Mouse (Mus musculus): Measurements from ENCODE around the gene Hist1h2bp. TPM values are rescaled to one million over a fixed set of nuclear protein-coding genes. Genes with fewer than 3 reads are reported as not detected.
"Not testable (repeated sequence)": the region's sequence is repeated elsewhere in the genome, so short reads cannot be mapped to it uniquely, and the experiment has no call there.

Hist1h2bp gene
- total RNA-seq, 2 experiments from 2014 or later = 5.4 to 5.7 TPM

GRCm38 (mm10) chr13:21830344-21830743 lies 43.1 kb downstream of the Hist1h2bp start:
- intact Hi-C loops (cut with DNase I) = loop anchor here (10.0 kb wide), 1 partner anchor 46 kb away; the partner anchor contains the start of genes Hist1h1b, Hist1h2an, Hist1h2bp and Hist1h3i
- DNase-seq = no peak

- intact Hi-C loops (cut with DNase I) = loop anchor here (10.0 kb wide), 1 partner anchor 47 kb away; the partner anchor contains the start of genes Hist1h1b, Hist1h2an, Hist1h2bp and Hist1h3i
- DNase-seq = peak in 1 of 2 experiments; percentile 44
These were observed 44.4 kb downstream of the Hist1h2bp start, which contains the start of gene Hist1h4n for GRCm38 (mm10) chr13:21831418-21832394. Hist1h4n (minus strand) TSS chr13:21832196.

GRCm38 (mm10) chr13:21833461-21833860 lies 46.2 kb downstream of the Hist1h2bp start, which contains the start of the genes Hist1h2ap and Hist1h2br:
Hist1h2ap (minus strand) TSS chr13:21833507.
Hist1h2br (plus strand) TSS chr13:21833743.
- intact Hi-C loops (cut with DNase I) = loop anchor here (10.0 kb wide), 1 partner anchor 49 kb away; the partner anchor contains the start of genes Hist1h1b, Hist1h2an, Hist1h2bp and Hist1h3i
- DNase-seq = not testable (repeated sequence)

Small RNA genes within 50 kb of the gene (microRNA-seq; reads per million reads assigned to microRNA genes)
- gene Gm19658 (ENCODE audit: borderline number of aligned reads in 2 of 2) (0 reads per million in 2 experiments), gene Gm44346 (ENCODE audit: borderline number of aligned reads in 2 of 2) (0 reads per million in 2 experiments), gene Gm44454 (ENCODE audit: borderline number of aligned reads in 2 of 2) (0 reads per million in 2 experiments), gene Gm44466 (ENCODE audit: borderline number of aligned reads in 2 of 2) (0 reads per million in 2 experiments)

Other genes with a start within 250 kb of the Hist1h2bp start
- not detected for gene Olfr1366, start 244.7 kb upstream of the Hist1h2bp start, total RNA-seq (2021)
- gene Olfr1535, start 227.6 kb upstream of the Hist1h2bp start, total RNA-seq (2021) = not detected
- gene Olfr1364, start 205.7 kb upstream of the Hist1h2bp start, total RNA-seq (2021) = not detected
- gene Olfr1362, start 173.4 kb upstream of the Hist1h2bp start, total RNA-seq (2021) = not detected
- gene Olfr11, start 144.9 kb upstream of the Hist1h2bp start, total RNA-seq (2021) = not detected
- not detected for gene Olfr1361, start 124.1 kb upstream of the Hist1h2bp start, total RNA-seq (2021)
- gene Olfr1360, start 110.1 kb upstream of the Hist1h2bp start, total RNA-seq (2021) = not detected
- not detected for gene Olfr1359, start 89.3 kb upstream of the Hist1h2bp start, total RNA-seq (2021)
- gene Hist1h2bl, start 71.3 kb upstream of the Hist1h2bp start, total RNA-seq (2021) = 10 to 100 TPM; 18.0 to 27.4 TPM
- gene Hist1h2ai, start 71.0 kb upstream of the Hist1h2bp start, total RNA-seq (2021) = 10 to 100 TPM; 28.5 to 39.8 TPM
- gene Hist1h3h, start 69.8 kb upstream of the Hist1h2bp start, total RNA-seq (2021) = 10 to 100 TPM; 22.0 to 36.5 TPM
- 1 to 10 TPM; 4.9 to 5.1 TPM for gene Hist1h2bm, start 65.4 kb upstream of the Hist1h2bp start, total RNA-seq (2021)
- gene Hist1h4j, start 52.4 kb upstream of the Hist1h2bp start, total RNA-seq (2021) = 1 to 10 TPM; 3.6 to 4.6 TPM
- 10 to 100 TPM; 52.5 to 54.1 TPM for gene Hist1h4k, start 37.0 kb upstream of the Hist1h2bp start, total RNA-seq (2021)
- 1 to 10 TPM; 9.0 to 9.3 TPM for gene Hist1h2ak, start 33.6 kb upstream of the Hist1h2bp start, total RNA-seq (2021)
- gene Hist1h2bn, start 33.3 kb upstream of the Hist1h2bp start, total RNA-seq (2021) = 10 to 100 TPM; 11.8 to 13.3 TPM
- gene Hist1h1b, start 6.8 kb upstream of the Hist1h2bp start, total RNA-seq (2021) = 10 to 100 TPM in 1 of 2 experiments, 1 to 10 TPM in 1; 9.8 to 10.6 TPM
- 10 to 100 TPM; 22.6 to 23.7 TPM for gene Hist1h3i, start 4.1 kb upstream of the Hist1h2bp start, total RNA-seq (2021)
- 1 to 10 TPM; 1.0 to 2.1 TPM for gene Hist1h2an, start 243 bp upstream of the Hist1h2bp start, total RNA-seq (2021)
- gene Hist1h2bq, start 22.7 kb downstream of the Hist1h2bp start, total RNA-seq (2021) = 10 to 100 TPM; 35.1 to 36.5 TPM
- gene Hist1h2ao, start 23.0 kb downstream of the Hist1h2bp start, total RNA-seq (2021) = not detected
- 10 to 100 TPM; 61.3 to 84.6 TPM for gene Hist1h4m, start 24.3 kb downstream of the Hist1h2bp start, total RNA-seq (2021)
- gene Hist1h4n, start 44.7 kb downstream of the Hist1h2bp start, total RNA-seq (2021) = 1 to 10 TPM; 4.7 to 7.4 TPM
- gene Hist1h2ap, start 46.0 kb downstream of the Hist1h2bp start, total RNA-seq (2021) = 10 to 100 TPM; 27.2 to 33.8 TPM
- gene Hist1h2br, start 46.3 kb downstream of the Hist1h2bp start, total RNA-seq (2021) = 10 to 100 TPM; 35.2 to 36.8 TPM
- under 1 TPM; 0.97 to 0.98 TPM for gene Zfp184, start 157.6 kb downstream of the Hist1h2bp start, total RNA-seq (2021)
- gene Pom121l2, start 193.7 kb downstream of the Hist1h2bp start, total RNA-seq (2021) = not detected
- not detected for gene Prss16, start 222.3 kb downstream of the Hist1h2bp start, total RNA-seq (2021)
- gene Hist1h2ah, start 248.1 kb downstream of the Hist1h2bp start, total RNA-seq (2021) = 10 to 100 TPM in 1 of 2 experiments, 1 to 10 TPM in 1; 2.3 to 12.5 TPM
- 10 to 100 TPM; 23.3 to 28.1 TPM for gene Hist1h2bk, start 248.4 kb downstream of the Hist1h2bp start, total RNA-seq (2021)